Mouse (Mus musculus): ENCODE measurements around the gene Gse1.

GRCm38 (mm10) chr8:120268541-120268980 is 40.3 kb downstream of the Gse1 start:
- TF ChIP-seq POLR2A (IDR thresholded peaks at IDR 0.05; ENCODE audit: insufficient read length, low read depth) = no peak
- no peak for TF ChIP-seq MAX (IDR thresholded peaks at IDR 0.05; ENCODE audit: low read depth)
- TF ChIP-seq USF1 (IDR thresholded peaks at IDR 0.05; ENCODE audit: low read depth) = no peak
- TF ChIP-seq POLR2AphosphoS2 (IDR thresholded peaks at IDR 0.05; ENCODE audit: insufficient read length, low read depth) = no peak
- TF ChIP-seq TCF12 (IDR thresholded peaks at IDR 0.05; ENCODE audit: insufficient read depth, poor library complexity, severe bottlenecking) = no peak
- TF ChIP-seq E2F4 (IDR thresholded peaks at IDR 0.05; ENCODE audit: insufficient read depth) = no peak

All from myocyte (in vitro differentiated cells).